Mouse (Mus musculus) CH12.LX (cell line): ENCODE results near the gene Ddr1. TPM values are rescaled to one million over a fixed set of nuclear protein-coding genes. Genes with fewer than 3 reads are reported as not detected.

Experiments used
- DNase-seq: peaks from one replicate; pipeline ENCODE4 v3.0.0-alpha.2; 2013; ENCODE audit errors: extremely low read depth
- H3K27ac ChIP-seq: 2 replicates; pipeline ENCODE4 v1.5.1; 2012; ENCODE audit warnings: low read depth, mild to moderate bottlenecking, control low read depth, moderate library complexity; ENCODE audit not compliant: insufficient read depth
- H3K27me3 ChIP-seq: replicated peaks from 2 replicates; pipeline ENCODE3; 2012; ENCODE audit warnings: inconsistent platforms
- H3K36me3 ChIP-seq, 2 experiments: replicated peaks in 1 of 2; 2 replicates each; pipeline versions ENCODE3 to v1.6.1; 2012; ENCODE audit warnings: inconsistent platforms in 1 of 2, low read length in 1 of 2, mild to moderate bottlenecking in 1 of 2, mixed read lengths in 1 of 2, moderate library complexity in 1 of 2; ENCODE audit not compliant: control insufficient read depth in 1 of 2, insufficient read depth in 1 of 2
- H3K4me1 ChIP-seq, 2 experiments: 2 replicates each; pipeline ENCODE4 v1.6.1; 2012; ENCODE audit warnings: inconsistent platforms in 1 of 2, moderate library complexity in 1 of 2; ENCODE audit not compliant: insufficient read depth in 2 of 2, control insufficient read depth in 1 of 2
- H3K4me2 ChIP-seq: 2 replicates; pipeline ENCODE4 v1.6.1; 2012; ENCODE audit warnings: low read depth, mild to moderate bottlenecking, control low read depth; ENCODE audit not compliant: poor library complexity, insufficient read depth, severe bottlenecking
- H3K4me3 ChIP-seq, 3 experiments: fragments of 150-350 bp in 1 of 3; sonication (generic) in 1 of 3; replicated peaks in 1 of 3; 2 replicates each; pipeline versions ENCODE3 to v1.5.1; 2011 to 2012; ENCODE audit warnings: low read depth in 2 of 3, low read length in 2 of 3, mild to moderate bottlenecking in 2 of 3, moderate library complexity in 2 of 3, control low read depth in 1 of 3, improper control_type of control experiment in 1 of 3, inconsistent platforms in 1 of 3, mixed read lengths in 1 of 3; ENCODE audit not compliant: poor library complexity in 1 of 3
- H3K79me2 ChIP-seq: replicated peaks from 2 replicates; pipeline ENCODE4 v1.6.1; 2012; ENCODE audit warnings: mild to moderate bottlenecking, moderate library complexity; ENCODE audit not compliant: control insufficient read depth, poor library complexity, insufficient read depth, severe bottlenecking; ENCODE audit errors: extremely low read depth
- H3K9ac ChIP-seq: 2 replicates; pipeline ENCODE4 v1.6.1; 2012; ENCODE audit warnings: low read depth, mild to moderate bottlenecking, control low read depth, moderate library complexity; ENCODE audit not compliant: insufficient read depth
- H3K9me3 ChIP-seq: replicated peaks from 2 replicates; pipeline ENCODE3; 2012; ENCODE audit warnings: low read length, inconsistent platforms, mixed read lengths
- BHLHE40 ChIP-seq: IDR thresholded peaks from 2 replicates; pipeline ENCODE4 v1.6.1; 2011; ENCODE audit warnings: mild to moderate bottlenecking, low read depth, low read length, improper control_type of control experiment
- CHD1 ChIP-seq: IDR thresholded peaks from 2 replicates; pipeline ENCODE4 v1.6.1; 2012; ENCODE audit warnings: low read depth, low read length, improper control_type of control experiment, inconsistent platforms
- CHD2 ChIP-seq: IDR thresholded peaks from 2 replicates; pipeline ENCODE4 v1.6.1; 2011; ENCODE audit warnings: low read length, improper control_type of control experiment
- CTCF ChIP-seq, 2 experiments: IDR thresholded peaks in 1 of 2; conservative IDR thresholded peaks in 1 of 2; 2 replicates each; pipeline ENCODE4 v1.5.1; 2011 to 2012; ENCODE audit warnings: low read depth in 2 of 2, low read length in 2 of 2, improper control_type of control experiment in 1 of 2, inconsistent platforms in 1 of 2, mild to moderate bottlenecking in 1 of 2, moderate library complexity in 1 of 2
- E2F4 ChIP-seq: IDR thresholded peaks from 2 replicates; pipeline ENCODE4 v1.6.1; 2011; ENCODE audit warnings: low read depth, low read length, improper control_type of control experiment; ENCODE audit not compliant: insufficient replicate concordance
- ELF1 ChIP-seq: IDR thresholded peaks from 2 replicates; pipeline ENCODE4 v1.6.1; 2014; ENCODE audit warnings: low read depth, mild to moderate bottlenecking, inconsistent platforms, low read length, improper control_type of control experiment
- EP300 ChIP-seq: IDR thresholded peaks from 2 replicates; pipeline ENCODE4 v1.6.1; 2011; ENCODE audit warnings: low read length, improper control_type of control experiment
- JUN ChIP-seq: IDR thresholded peaks from 2 replicates; pipeline ENCODE4 v1.6.1; 2011; ENCODE audit warnings: low read depth, mild to moderate bottlenecking, low read length, improper control_type of control experiment, moderate library complexity; ENCODE audit not compliant: insufficient read depth
- NRF1 ChIP-seq: IDR thresholded peaks from 2 replicates; pipeline ENCODE4 v1.6.1; 2014; ENCODE audit warnings: low read depth, mild to moderate bottlenecking, inconsistent platforms, low read length, improper control_type of control experiment, moderate library complexity
- POLR2A ChIP-seq: IDR thresholded peaks from 2 replicates; pipeline ENCODE4 v1.6.1; 2011; ENCODE audit warnings: low read depth, mild to moderate bottlenecking, improper control_type of control experiment, low read length
- POLR2AphosphoS2 ChIP-seq: IDR thresholded peaks from 2 replicates; pipeline ENCODE4 v1.6.1; 2011; ENCODE audit warnings: low read depth, low read length, improper control_type of control experiment
- RCOR1 ChIP-seq: conservative IDR thresholded peaks from 2 replicates; pipeline ENCODE4 v1.6.1; 2012; ENCODE audit warnings: low read depth, mild to moderate bottlenecking, inconsistent platforms, low read length, improper control_type of control experiment
- SIN3A ChIP-seq: IDR thresholded peaks from 2 replicates; pipeline ENCODE4 v1.6.1; 2012; ENCODE audit warnings: low read length, improper control_type of control experiment, inconsistent platforms
- USF2 ChIP-seq: conservative IDR thresholded peaks from 2 replicates; pipeline ENCODE4 v1.6.1; 2011; ENCODE audit warnings: low read depth, low read length, improper control_type of control experiment
- ZMIZ1 ChIP-seq: IDR thresholded peaks from 2 replicates; pipeline ENCODE4 v1.6.1; 2012; ENCODE audit warnings: low read depth, mild to moderate bottlenecking, inconsistent platforms, low read length, improper control_type of control experiment
- ZNF384 ChIP-seq: IDR thresholded peaks from 2 replicates; pipeline ENCODE4 v1.6.1; 2012; ENCODE audit warnings: low read depth, low read length, improper control_type of control experiment, inconsistent platforms
- dilution Hi-C: fragments of 300-500 bp; cut with MboI; formaldehyde crosslinking; loops from 2 replicates; pipeline ENCODE4 v1.14.3; 2020; ENCODE audit warnings: low sequenced_read_pairs; ENCODE audit not compliant: extremely low pct_unique_long_range_greater_than_20kb, extremely low pct_ligation_motif_present
- in situ Hi-C: fragments of 300-500 bp; cut with MboI; formaldehyde crosslinking; loops from 3 replicates; pipeline ENCODE4 v1.14.3; 2019; ENCODE audit warnings: low sequenced_read_pairs, low pct_ligation_motif_present, low pct_unique_long_range_greater_than_20kb, mixed read lengths
- polyA plus RNA-seq: library from polyadenylated mRNA; unstranded; fragments of >175 nt; gene quantifications from 2 replicates; pipeline ENCODE4 v1.2.1, GENCODE M21; 2012; ENCODE audit warnings: low read depth; ENCODE audit not compliant: insufficient read length
- total RNA-seq, 2 experiments: library from RNA; depleted of rRNA; stranded (reverse); fragments of 300-350 nt in 1 of 2; fragments of >200 nt in 1 of 2; gene quantifications; 2 replicates each; pipeline ENCODE4 v1.2.3; 2012 to 2014

The Ddr1 gene
- total and polyA plus RNA-seq, 3 experiments = 0.83 to 3.6 (median 3.1) TPM

- no peak for TF ChIP-seq E2F4
- TF ChIP-seq CHD1 = no peak
- TF ChIP-seq EP300 = no peak
- TF ChIP-seq ZNF384 = no peak
- TF ChIP-seq CHD2 = no peak
- TF ChIP-seq RCOR1 = no peak
- TF ChIP-seq SIN3A = no peak
- no peak for TF ChIP-seq POLR2AphosphoS2
- no peak for TF ChIP-seq ZMIZ1
- no peak for TF ChIP-seq POLR2A
- TF ChIP-seq JUN = no peak
- TF ChIP-seq BHLHE40 = no peak
- TF ChIP-seq NRF1 = no peak
- no peak for TF ChIP-seq CTCF (conservative IDR thresholded peaks at IDR 0.05 in 1 of 2, IDR thresholded peaks at IDR 0.05 in 1 of 2; ENCODE audit: low read depth in 2 of 2, low read length in 2 of 2)
- TF ChIP-seq USF2 = no peak
- TF ChIP-seq ELF1 = no peak
- Histone ChIP-seq H3K27me3 (peaks cover 5% of the 10 kb centered on the region), H3K36me3 (no peaks in the 10 kb centered on the region), H3K4me2 (no peak overlapping the region), H3K79me2 (no peaks in the 10 kb centered on the region), H3K9ac (no peak overlapping the region), H3K27ac (no peak overlapping the region), H3K4me3 (no peak overlapping the region), H3K9me3 (no peaks in the 10 kb centered on the region), H3K4me1 (peaks cover 4 to 24% of the 10 kb centered on the region in 2 experiments; a peak in 3 of 4 replicates)
- dilution Hi-C loops = no loop called here
- in situ Hi-C loops = loop anchor here (10.0 kb wide), 1 partner anchor 128 kb away; the partner anchor contains the start of genes Nrm and Ppp1r18
- DNase-seq = no peak
Measured at GRCm38 (mm10) chr17:35736280-35736960, 32.0 kb upstream of the Ddr1 start.

- Histone ChIP-seq H3K27ac (no peak overlapping the region), H3K4me1 (peaks cover 4 to 14% of the 10 kb centered on the region in 2 experiments; a peak in 3 of 4 replicates), H3K27me3 (peaks cover 7% of the 10 kb centered on the region), H3K79me2 (no peaks in the 10 kb centered on the region), H3K36me3 (no peaks in the 10 kb centered on the region), H3K9ac (no peak overlapping the region), H3K4me3 (no peak overlapping the region), H3K9me3 (no peaks in the 10 kb centered on the region), H3K4me2 (no peak overlapping the region)
- no peak for DNase-seq
- in situ Hi-C loops = loop anchor here (10.0 kb wide), 1 partner anchor 130 kb away; the partner anchor contains the start of genes Nrm and Ppp1r18
- TF ChIP-seq CTCF (conservative IDR thresholded peaks at IDR 0.05 in 1 of 2, IDR thresholded peaks at IDR 0.05 in 1 of 2; ENCODE audit: low read depth in 2 of 2, low read length in 2 of 2) (no peak), BHLHE40 (no peak), ELF1 (no peak), CHD1 (no peak)
- dilution Hi-C loops = no loop called here
Measured at GRCm38 (mm10) chr17:35734478-35734877, 30.1 kb upstream of the Ddr1 start.
